Mouse (Mus musculus) G1E (cell line): Measurements from ENCODE around the gene Olfr1410.

Source experiments
- CTCF ChIP-seq: IDR thresholded peaks from 2 replicates; pipeline ENCODE4 v1.5.1; 2012; ENCODE audit warnings: low read depth, low read length, inconsistent platforms, mixed read lengths
- GATA1 ChIP-seq: IDR thresholded peaks from 2 replicates; pipeline ENCODE4 v1.6.1; 2012; ENCODE audit warnings: borderline replicate concordance, low read length, inconsistent platforms, mixed read lengths
- GATA2 ChIP-seq: IDR thresholded peaks from 2 replicates; pipeline ENCODE4 v1.6.1; 2012; ENCODE audit warnings: low read depth, low read length, inconsistent platforms, borderline replicate concordance
- TAL1 ChIP-seq: conservative IDR thresholded peaks from 2 replicates; pipeline ENCODE4 v1.6.1; 2012; ENCODE audit warnings: low read depth, low read length, inconsistent platforms, mixed read lengths

DNA sequence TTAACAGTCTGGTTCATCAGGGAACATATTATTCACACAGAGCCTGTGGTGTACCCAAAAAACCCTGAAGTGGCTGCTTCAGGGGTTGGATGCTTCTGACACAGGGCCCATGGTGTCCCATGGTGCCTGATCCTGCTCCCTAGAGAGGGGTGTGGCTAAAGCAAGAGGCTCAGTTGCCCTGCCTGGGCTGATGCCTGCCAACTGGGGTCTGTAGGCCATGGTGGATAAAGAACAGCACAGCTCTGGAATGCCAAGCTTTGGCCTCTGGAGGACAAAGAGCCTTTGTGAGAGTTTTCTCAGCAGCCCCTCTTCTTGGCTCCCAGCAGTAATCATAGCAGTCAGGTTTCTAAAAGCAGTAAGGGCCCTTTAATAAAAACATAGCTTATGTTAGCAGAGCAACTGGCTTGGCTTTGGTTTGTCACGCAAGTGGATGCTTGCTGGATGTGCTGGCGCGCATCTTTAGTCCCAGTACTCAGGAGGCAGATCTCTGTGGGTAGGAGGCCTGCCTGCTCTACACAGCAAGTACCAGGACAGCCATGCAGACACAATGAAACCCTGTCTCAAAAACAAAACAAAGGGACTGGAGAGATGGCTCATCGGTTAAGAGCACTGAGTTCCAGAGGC, 29.5 kb downstream of the Olfr1410 start:
- TF ChIP-seq CTCF (no peak), GATA1 (no peak), TAL1 (no peak), GATA2 (no peak)
